Mouse (Mus musculus): Measurements from ENCODE around the gene Gif.

The Gif gene

DNA sequence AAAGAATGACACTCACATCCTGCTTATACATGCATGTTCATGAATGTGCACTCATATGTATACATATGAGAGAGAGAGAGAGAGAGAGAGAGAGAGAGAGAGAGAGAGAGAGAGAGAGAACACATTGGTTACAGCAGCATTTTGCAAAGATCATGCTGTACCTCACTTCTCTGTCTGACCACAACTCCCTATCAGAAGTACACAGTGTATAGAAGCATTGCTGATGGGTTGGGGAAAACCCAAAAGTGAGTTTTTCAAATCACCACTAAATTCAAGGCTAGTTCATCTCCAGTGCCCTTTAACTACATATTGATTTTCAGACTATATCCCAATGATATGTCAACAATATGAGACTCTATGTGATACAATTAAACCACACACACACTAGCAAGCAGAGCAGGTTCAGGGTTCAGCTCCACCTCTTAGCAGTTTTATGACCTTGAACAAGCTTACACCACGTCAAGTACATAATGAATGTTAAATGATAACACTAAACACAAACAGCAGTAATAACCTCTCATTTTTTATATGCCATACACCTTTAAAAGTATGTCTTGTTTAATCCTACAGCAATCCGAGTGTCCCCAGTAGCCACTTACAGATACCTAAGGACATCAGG, 46.5 kb downstream of the Gif start:
- DNase-seq (ENCODE audit: low read depth, low spot score) = no peak

DNA sequence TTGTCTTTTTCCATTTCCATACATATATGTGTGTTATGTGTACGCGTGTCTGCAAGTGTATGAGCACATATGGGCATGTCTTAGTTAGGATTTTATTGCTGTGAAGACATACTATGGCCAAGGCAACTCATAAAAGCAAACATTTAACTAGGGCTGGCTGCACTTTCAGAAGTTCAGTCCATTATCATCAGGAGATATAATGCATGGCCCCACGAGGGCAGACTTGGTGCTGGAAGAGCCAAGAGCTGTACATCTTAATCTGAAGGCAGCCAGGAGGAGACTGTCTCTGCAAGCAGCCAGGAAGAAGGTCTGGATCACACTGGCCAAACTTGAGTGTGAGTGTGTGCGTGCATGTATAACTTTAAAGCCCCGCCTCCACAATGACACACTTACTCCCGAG, 47.1 kb downstream of the Gif start:
- no peak for DNase-seq (ENCODE audit: low read depth, low spot score)

DNA sequence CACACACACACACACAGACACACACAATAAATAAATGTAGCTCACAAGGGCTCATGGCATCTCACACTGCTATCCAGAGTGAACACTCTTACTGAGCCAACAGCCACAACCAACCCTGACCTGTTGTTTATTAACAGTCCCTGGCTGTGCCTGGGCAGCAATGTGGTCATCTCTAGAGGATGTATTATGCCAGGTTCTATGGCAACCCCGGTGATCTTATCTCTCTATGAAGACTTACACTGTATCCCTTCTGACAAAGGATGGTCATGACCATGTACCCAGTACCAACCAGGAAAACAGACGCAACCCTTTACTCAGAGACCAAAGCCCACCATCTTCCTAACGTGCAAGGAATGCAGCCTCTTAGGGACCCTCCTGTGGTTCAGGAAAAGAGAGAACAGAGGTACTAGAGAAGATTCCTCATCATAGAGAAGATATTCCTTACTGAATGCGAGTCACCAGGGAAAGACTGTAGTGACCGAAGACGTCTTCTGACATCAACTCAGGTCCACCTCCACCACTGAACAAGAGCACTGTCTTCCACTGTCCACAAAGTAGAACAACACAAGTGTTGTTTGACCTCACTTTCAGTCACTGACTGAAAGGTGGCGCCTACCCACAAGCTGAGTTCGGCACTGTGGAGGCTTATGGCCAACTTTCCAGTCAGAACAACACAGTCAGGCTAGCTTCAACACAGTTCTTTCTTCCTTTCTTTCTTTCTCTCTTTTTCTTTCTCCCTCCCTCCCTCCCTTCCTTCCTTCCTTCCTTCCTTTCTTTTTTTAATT, 53.4 kb downstream of the Gif start:
- no peak for DNase-seq (ENCODE audit: low read depth, low spot score)

DNA sequence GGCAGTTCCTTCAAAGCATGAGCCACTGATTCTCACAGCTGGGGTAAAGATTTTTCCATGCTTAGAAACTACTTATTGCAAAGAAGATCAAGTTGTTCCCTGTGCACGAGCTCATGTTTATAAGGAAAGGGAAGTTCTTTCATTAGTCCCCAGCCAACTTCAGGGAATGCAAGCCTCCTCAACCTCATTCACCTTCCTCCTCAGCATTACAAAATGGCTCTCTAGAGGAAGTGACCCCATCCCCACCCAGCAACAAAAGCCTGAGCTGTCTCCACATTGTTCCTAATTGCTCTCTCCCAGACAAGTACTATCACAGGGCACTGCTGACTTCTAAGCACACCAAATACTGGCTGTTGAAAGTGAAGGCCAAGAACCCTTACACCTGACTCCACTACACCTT, 57.1 kb downstream of the Gif start:
- no peak for DNase-seq (ENCODE audit: low read depth, low spot score)

DNA sequence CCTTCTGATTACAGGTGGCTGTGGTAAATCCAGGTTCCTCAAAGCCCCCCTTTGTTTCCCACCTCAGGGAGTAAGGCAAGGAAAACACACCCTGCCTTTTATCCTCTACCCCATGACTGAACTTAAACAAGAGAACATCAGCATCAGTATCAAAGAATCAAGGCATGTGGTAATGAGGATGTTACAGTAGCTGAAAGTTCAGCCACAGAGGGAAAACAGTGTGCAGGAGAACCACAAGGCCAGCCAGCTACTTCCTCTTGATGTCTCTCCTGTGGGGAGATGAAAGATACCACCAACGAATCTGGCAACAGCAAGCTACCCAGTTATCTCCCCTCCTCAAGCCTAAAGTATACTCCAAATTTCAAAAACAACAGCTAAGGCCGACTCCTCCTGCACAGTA, 59.9 kb downstream of the Gif start:
- no peak for DNase-seq (ENCODE audit: low read depth, low spot score)

DNA sequence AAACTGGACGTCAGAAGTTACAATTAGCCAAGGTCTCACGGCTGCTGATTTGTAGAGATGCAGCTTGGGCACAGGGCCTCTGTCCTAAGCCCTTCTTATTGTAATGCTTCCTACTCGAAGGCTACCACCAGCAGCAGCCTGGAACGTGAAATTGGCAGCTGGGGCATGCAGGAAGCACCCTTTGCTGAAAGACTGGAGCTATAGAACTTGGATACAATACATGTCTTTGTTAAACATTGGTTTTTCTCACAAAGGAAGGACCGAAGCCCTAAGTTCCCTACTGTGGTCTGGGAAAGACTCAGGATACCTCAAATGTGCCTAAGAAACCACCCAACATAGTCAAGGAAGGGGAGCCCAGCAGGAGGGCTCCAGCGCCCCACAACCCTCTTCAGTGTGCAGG, 60.5 kb downstream of the Gif start:
- DNase-seq (ENCODE audit: low read depth, low spot score) = no peak

DNA sequence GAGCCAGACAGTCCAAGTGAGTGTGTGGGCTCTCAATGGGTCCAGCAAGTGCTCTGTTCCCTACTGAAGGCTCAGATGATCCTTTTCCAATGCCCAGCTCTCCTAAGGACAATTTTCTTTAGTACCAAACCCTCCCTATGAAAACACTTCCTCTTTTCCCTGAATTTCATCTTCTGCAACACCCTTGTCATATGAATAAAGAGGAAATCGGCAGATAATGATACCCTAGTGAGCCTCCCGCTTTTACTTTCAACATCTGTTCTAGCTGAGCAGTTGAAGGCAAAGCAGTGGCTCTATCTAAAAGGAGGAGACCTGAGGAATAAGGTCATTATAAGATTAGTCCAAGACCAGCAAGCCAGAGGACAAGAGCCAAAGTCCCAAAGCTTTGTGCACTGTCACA, 61.1 kb downstream of the Gif start:
- DNase-seq (ENCODE audit: low read depth, low spot score) = no peak

DNA sequence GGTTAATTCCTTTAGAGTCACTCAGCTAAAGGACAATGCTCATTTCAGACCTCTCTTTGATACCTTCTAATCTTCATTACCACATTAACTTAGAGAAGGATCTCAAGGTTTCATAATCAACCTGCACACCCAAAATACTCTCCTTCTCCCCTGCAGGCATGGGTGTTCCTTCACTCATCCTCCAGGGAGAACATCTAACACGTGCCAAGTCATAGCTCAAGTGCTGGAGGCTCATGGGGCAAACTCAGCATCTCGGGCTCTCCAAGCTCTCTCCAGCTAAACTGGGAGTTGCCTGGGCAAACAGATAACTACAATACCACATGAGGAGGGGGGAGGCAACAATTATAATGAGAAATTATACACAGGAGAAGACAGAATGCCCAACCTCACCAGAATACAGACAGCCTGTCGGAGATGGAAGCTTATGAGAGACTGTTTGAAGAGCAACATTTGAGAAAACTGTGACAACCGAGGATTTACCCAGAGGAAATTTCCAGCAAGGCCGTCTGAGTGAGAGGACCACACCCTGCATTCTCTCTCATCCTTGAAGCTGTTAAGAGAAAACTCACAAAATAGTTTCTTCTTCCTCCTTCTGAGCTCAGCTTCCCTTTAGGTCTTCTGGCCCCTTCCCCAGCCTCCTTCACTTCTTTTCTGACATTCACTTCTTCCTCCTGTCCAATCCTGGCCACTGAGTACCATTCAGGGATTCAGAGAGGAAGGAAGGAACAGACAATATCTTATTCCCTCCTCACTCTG, 62.8 kb downstream of the Gif start:
- DNase-seq (ENCODE audit: low read depth, low spot score) = no peak

DNA sequence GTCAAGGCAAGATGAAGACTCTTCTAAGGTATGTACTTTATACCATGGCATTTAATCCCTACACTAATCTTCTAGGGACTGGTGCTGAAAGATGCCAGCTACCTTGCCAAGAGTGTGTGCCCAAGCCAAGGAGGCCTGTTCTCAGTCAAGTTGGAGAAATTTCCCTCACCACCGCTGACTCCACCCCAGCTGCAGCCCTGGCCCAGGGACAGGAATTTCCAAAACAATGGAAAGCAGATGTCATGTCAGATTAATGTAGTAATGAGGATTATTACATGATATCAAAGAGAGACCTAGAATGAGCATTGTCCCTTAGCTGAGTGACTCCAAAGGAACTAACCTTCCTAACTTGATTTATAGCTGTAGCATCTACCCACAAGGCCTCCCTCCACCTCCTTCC, 63.5 kb downstream of the Gif start:
- no peak for DNase-seq (ENCODE audit: low read depth, low spot score)

DNA sequence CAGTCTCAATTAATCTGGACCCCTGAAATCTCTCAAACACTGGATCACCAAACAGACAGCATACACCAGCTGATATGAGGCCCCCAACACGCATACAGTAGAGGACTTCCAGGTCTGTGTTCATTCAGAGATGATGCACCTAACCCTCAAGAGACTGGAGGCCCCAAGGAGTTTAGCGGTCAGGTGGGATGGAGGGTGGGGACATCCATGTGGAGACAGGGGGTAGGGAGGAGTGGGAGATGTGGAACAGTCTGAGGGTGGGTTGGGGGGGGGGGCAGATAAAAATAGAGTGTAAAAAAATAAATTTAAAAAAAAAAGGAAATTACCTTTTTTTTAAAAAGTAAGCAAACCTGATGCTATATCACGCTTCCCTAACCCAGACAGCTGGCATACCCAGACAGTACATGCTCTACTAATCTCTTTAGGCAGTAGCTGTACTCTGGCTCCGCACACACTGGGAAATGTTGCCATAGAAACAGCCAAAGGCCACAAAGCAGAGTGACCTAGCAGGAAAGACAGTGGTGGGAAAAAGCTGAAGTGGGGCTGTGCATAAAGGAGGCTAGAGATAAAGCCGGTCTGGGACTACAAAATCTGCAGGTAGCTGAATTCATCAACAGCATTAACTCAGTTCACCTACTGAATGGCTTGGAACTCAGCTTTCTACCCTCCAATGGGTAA, 64.5 kb downstream of the Gif start:
- DNase-seq (ENCODE audit: low read depth, low spot score) = no peak
